Mouse (Mus musculus) myocyte (in vitro differentiated cells): ENCODE measurements at regions not wholly inside any gene's neighbourhood (a gene's known extent, or its start where the extent isn't known, plus 50 kb on each side); places are given as distances from the start of the nearest gene placed in this dataset.
A peak's percentile ranks its signal among the peaks of the same experiment; 100 is the strongest.

Experiments used
- H3K27me3 ChIP-seq: one replicate; pipeline ENCODE4 v1.6.1; 2011; ENCODE audit not compliant: control insufficient read depth, insufficient read depth, insufficient read length
- H3K36me3 ChIP-seq: one replicate; pipeline ENCODE4 v1.6.1; 2011; ENCODE audit not compliant: control insufficient read depth, insufficient read depth
- H3K4me2 ChIP-seq: one replicate; pipeline ENCODE4 v1.6.1; 2011; ENCODE audit warnings: low read depth, control low read depth
- H3K4me3 ChIP-seq: one replicate; pipeline ENCODE4 v1.5.1; 2011; ENCODE audit warnings: mild to moderate bottlenecking, control low read depth, moderate library complexity
- H3K79me2 ChIP-seq: one replicate; pipeline ENCODE4 v1.6.1; 2011; ENCODE audit not compliant: control insufficient read depth, insufficient read depth
- H3ac ChIP-seq: one replicate; pipeline ENCODE4 v1.6.1; 2011; ENCODE audit not compliant: control insufficient read depth, insufficient read length
- CEBPB ChIP-seq: IDR thresholded peaks from 2 replicates; pipeline ENCODE4 v1.6.1; 2011; ENCODE audit warnings: mild to moderate bottlenecking, moderate library complexity; ENCODE audit not compliant: poor library complexity, insufficient read depth, severe bottlenecking
- E2F4 ChIP-seq: IDR thresholded peaks from one replicate; pipeline ENCODE4 v1.6.1; 2011; ENCODE audit warnings: mild to moderate bottlenecking, control low read depth, moderate library complexity; ENCODE audit not compliant: insufficient read depth
- MAX ChIP-seq: IDR thresholded peaks from one replicate; pipeline ENCODE4 v1.6.1; 2011; ENCODE audit warnings: low read depth, mild to moderate bottlenecking, control low read depth
- MYOD1 ChIP-seq, 3 experiments: IDR thresholded peaks; one replicate each; pipeline ENCODE4 v1.6.1; 2011; ENCODE audit warnings: control low read depth in 2 of 3, low read depth in 2 of 3, mild to moderate bottlenecking in 2 of 3, moderate library complexity in 1 of 3; ENCODE audit not compliant: insufficient read length in 2 of 3, control insufficient read depth in 1 of 3
- MYOG ChIP-seq, 3 experiments: IDR thresholded peaks; one replicate each; pipeline ENCODE4 v1.6.1; 2011; ENCODE audit warnings: control low read depth in 2 of 3, low read depth in 2 of 3, mild to moderate bottlenecking in 2 of 3; ENCODE audit not compliant: insufficient read length in 2 of 3, control insufficient read depth in 1 of 3, insufficient read depth in 1 of 3
- POLR2A ChIP-seq: IDR thresholded peaks from one replicate; pipeline ENCODE4 v1.6.1; 2011; ENCODE audit warnings: low read depth, mild to moderate bottlenecking, control low read depth, moderate library complexity; ENCODE audit not compliant: insufficient read length
- POLR2AphosphoS2 ChIP-seq: IDR thresholded peaks from one replicate; pipeline ENCODE4 v1.6.1; 2011; ENCODE audit warnings: low read depth, control low read depth; ENCODE audit not compliant: insufficient read length
- REST ChIP-seq: IDR thresholded peaks from one replicate; pipeline ENCODE4 v1.6.1; 2011; ENCODE audit warnings: mild to moderate bottlenecking, control low read depth, moderate library complexity; ENCODE audit not compliant: insufficient read depth, insufficient read length
- SRF ChIP-seq: IDR thresholded peaks from one replicate; pipeline ENCODE4 v1.6.1; 2011; ENCODE audit warnings: low read depth; ENCODE audit not compliant: control insufficient read depth, insufficient read length
- TCF12 ChIP-seq: IDR thresholded peaks from one replicate; pipeline ENCODE4 v1.6.1; 2011; ENCODE audit warnings: mild to moderate bottlenecking, control low read depth; ENCODE audit not compliant: poor library complexity, insufficient read depth, severe bottlenecking
- TCF3 ChIP-seq: IDR thresholded peaks from one replicate; pipeline ENCODE4 v1.6.1; 2011; ENCODE audit warnings: low read depth, control low read depth; ENCODE audit not compliant: insufficient read length
- USF1 ChIP-seq: IDR thresholded peaks from one replicate; pipeline ENCODE4 v1.6.1; 2011; ENCODE audit warnings: low read depth, mild to moderate bottlenecking, control low read depth, moderate library complexity

- Histone ChIP-seq H3K4me3 (no peak overlapping the region), H3K4me2 (peak overlapping the region; percentile 92), H3K36me3 (no peaks in the 10 kb centered on the region), H3K27me3 (no peaks in the 10 kb centered on the region), H3ac (no peak overlapping the region), H3K79me2 (no peaks in the 10 kb centered on the region)
- TF ChIP-seq MYOD1 (IDR thresholded peaks at IDR 0.05; ENCODE audit: control insufficient read depth in 1 of 3, insufficient read length in 2 of 3, low read depth in 2 of 3) (peak in 1 of 3 experiments; percentile 59), SRF (no peak), TCF12 (peak; percentile 2), POLR2A (peak; percentile 27), MAX (no peak), MYOG (IDR thresholded peaks at IDR 0.05; ENCODE audit: control insufficient read depth in 1 of 3, insufficient read depth in 1 of 3, insufficient read length in 2 of 3, low read depth in 2 of 3) (peak in 1 of 3 experiments; percentile 74)
These were observed 87.8 kb upstream of the Npas2 start for GRCm38 (mm10) chr1:39105546-39106371.

GRCm38 (mm10) chr1:39106372-39106643 lies 87.2 kb upstream of the Npas2 start:
- Histone ChIP-seq H3K4me3 (no peak overlapping the region), H3K27me3 (no peaks in the 10 kb centered on the region), H3K79me2 (no peaks in the 10 kb centered on the region), H3K4me2 (peak overlapping the region; percentile 92), H3ac (no peak overlapping the region), H3K36me3 (no peaks in the 10 kb centered on the region)
- TF ChIP-seq USF1: no peak
- TF ChIP-seq REST: no peak
- no peak for TF ChIP-seq POLR2AphosphoS2
- no peak for TF ChIP-seq TCF12

- Histone ChIP-seq H3K4me2 (peak overlapping the region; percentile 92), H3K79me2 (no peaks in the 10 kb centered on the region), H3K36me3 (no peaks in the 10 kb centered on the region), H3K4me3 (no peak overlapping the region), H3ac (no peak overlapping the region), H3K27me3 (no peaks in the 10 kb centered on the region)
- TF ChIP-seq MYOD1 (IDR thresholded peaks at IDR 0.05; ENCODE audit: control insufficient read depth in 1 of 3, insufficient read length in 2 of 3, low read depth in 2 of 3): peak in 2 of 3 experiments; percentile 57 to 69
- TF ChIP-seq MYOG (IDR thresholded peaks at IDR 0.05; ENCODE audit: control insufficient read depth in 1 of 3, insufficient read depth in 1 of 3, insufficient read length in 2 of 3, low read depth in 2 of 3): peak in 2 of 3 experiments; percentile 71 to 86
- peak; percentile 44 for TF ChIP-seq TCF12
- TF ChIP-seq TCF3: no peak
These were observed 86.9 kb upstream of the Npas2 start for GRCm38 (mm10) chr1:39106650-39107049.

GRCm38 (mm10) chr1:39116319-39116718 lies 77.2 kb upstream of the Npas2 start:
- peaks cover 7% of the 10 kb centered on the region for H3K27me3 ChIP-seq
- H3ac ChIP-seq: no peak overlapping the region
- H3K4me3 ChIP-seq: no peak overlapping the region
- TF ChIP-seq TCF3 (no peak), REST (no peak), E2F4 (no peak), SRF (no peak), CEBPB (no peak), MAX (no peak), MYOG (IDR thresholded peaks at IDR 0.05; ENCODE audit: control insufficient read depth in 1 of 3, insufficient read depth in 1 of 3, insufficient read length in 2 of 3, low read depth in 2 of 3) (no peak), POLR2AphosphoS2 (no peak), USF1 (no peak), MYOD1 (IDR thresholded peaks at IDR 0.05; ENCODE audit: control insufficient read depth in 1 of 3, insufficient read length in 2 of 3, low read depth in 2 of 3) (no peak), POLR2A (no peak)
- H3K4me2 ChIP-seq: no peak overlapping the region
- no peaks in the 10 kb centered on the region for H3K79me2 ChIP-seq
- H3K36me3 ChIP-seq: no peaks in the 10 kb centered on the region

GRCm38 (mm10) chr1:39122316-39123015 lies 71.1 kb upstream of the Npas2 start:
- H3K27me3 ChIP-seq: peaks cover 7% of the 10 kb centered on the region
- no peak overlapping the region for H3ac ChIP-seq
- no peak overlapping the region for H3K4me2 ChIP-seq
- no peaks in the 10 kb centered on the region for H3K79me2 ChIP-seq
- no peak for TF ChIP-seq MAX
- no peak for TF ChIP-seq E2F4
- no peak overlapping the region for H3K4me3 ChIP-seq
- H3K36me3 ChIP-seq: no peaks in the 10 kb centered on the region
